Mouse (Mus musculus): ENCODE results near the gene Trnau1ap. TPM values are rescaled to one million over a fixed set of nuclear protein-coding genes. Genes with fewer than 3 reads are reported as not detected.
"Not testable (repeated sequence)": the region's sequence is repeated elsewhere in the genome, so short reads cannot be mapped to it uniquely, and the experiment has no call there.

Trnau1ap gene
- polyA plus RNA-seq, 1 experiment from 2014 or later: 89.3 TPM

GRCm38 (mm10) chr4:132288840-132289239 lies 40.5 kb downstream of the Trnau1ap start:
- not testable (repeated sequence) for H3K27me3 ChIP-seq (replicated peaks; ENCODE audit: control insufficient read depth, insufficient read depth, low read length); H3K9me3 ChIP-seq (ENCODE audit: control insufficient read depth, low read length); H3K9ac ChIP-seq (ENCODE audit: low read depth, low read length); ATAC-seq (replicated peaks; ENCODE audit: low FRiP score); H3K4me2 ChIP-seq; DNase-seq (ENCODE audit: low spot score); H3K4me1 ChIP-seq (replicated peaks; ENCODE audit: control insufficient read depth, insufficient read depth, low read length); H3K27ac ChIP-seq (ENCODE audit: low read depth, low read length); H3K4me3 ChIP-seq (ENCODE audit: low read depth, low read length)
- WGBS: 92% methylated on average over 2 of the region's 5 CpGs
- peaks cover 38% of the 10 kb centered on the region for H3K36me3 ChIP-seq (ENCODE audit: control insufficient read depth, insufficient read depth, low read length)

- Histone ChIP-seq H3K4me2 (peak overlapping the region; percentile 73), H3K27ac (ENCODE audit: low read depth, low read length) (peak overlapping the region; percentile 82), H3K27me3 (replicated peaks; ENCODE audit: control insufficient read depth, insufficient read depth, low read length) (no peaks in the 10 kb centered on the region), H3K9me3 (ENCODE audit: control insufficient read depth, low read length) (no peaks in the 10 kb centered on the region), H3K36me3 (ENCODE audit: control insufficient read depth, insufficient read depth, low read length) (peaks cover 4% of the 10 kb centered on the region; the same call in 1 of the 2 replicates), H3K4me1 (replicated peaks; ENCODE audit: control insufficient read depth, insufficient read depth, low read length) (peaks cover 11% of the 10 kb centered on the region), H3K4me3 (ENCODE audit: low read depth, low read length) (peak overlapping the region; percentile 89), H3K9ac (ENCODE audit: low read depth, low read length) (peak overlapping the region; percentile 43)
- DNase-seq (ENCODE audit: low spot score) (no peak), ATAC-seq (replicated peaks; ENCODE audit: low FRiP score) (peak; percentile 69)
- WGBS: 45% methylated on average over 3 of the region's 3 CpGs
Observed at GRCm38 (mm10) chr4:132275949-132276348, 53.4 kb downstream of the Trnau1ap start.

- peak within 1 kb of the TSS; percentile 73 for H3K4me2 ChIP-seq
- peaks cover 14% of the 10 kb centered on the region for H3K4me1 ChIP-seq (replicated peaks; ENCODE audit: control insufficient read depth, insufficient read depth, low read length)
- WGBS: under 1% methylated on average over 48 of the region's 48 CpGs
- peak within 1 kb of the TSS; percentile 98 for H3K9ac ChIP-seq (ENCODE audit: low read depth, low read length)
- peak within 1 kb of the TSS; percentile 97 for H3K27ac ChIP-seq (ENCODE audit: low read depth, low read length)
- H3K4me3 ChIP-seq (ENCODE audit: low read depth, low read length): peak within 1 kb of the TSS; percentile 89
- ATAC-seq (replicated peaks; ENCODE audit: low FRiP score): peak; percentile 81
- no peaks in the 10 kb centered on the region for H3K9me3 ChIP-seq (ENCODE audit: control insufficient read depth, low read length)
- H3K36me3 ChIP-seq (ENCODE audit: control insufficient read depth, insufficient read depth, low read length): no peaks in the 10 kb centered on the region
- peak; percentile 96 for DNase-seq (ENCODE audit: low spot score)
- H3K27me3 ChIP-seq (replicated peaks; ENCODE audit: control insufficient read depth, insufficient read depth, low read length): no peaks in the 10 kb centered on the region
Observed at GRCm38 (mm10) chr4:132274156-132274862, 55.0 kb downstream of the Trnau1ap start, which contains the start of gene Taf12. Gene Taf12, plus strand, starts transcription at chr4:132274375.

GRCm38 (mm10) chr4:132273166-132273565 lies 56.2 kb downstream of the Trnau1ap start:
- Histone ChIP-seq H3K4me3 (ENCODE audit: low read depth, low read length) (peak overlapping the region; percentile 89; the same call in 1 of the 2 replicates), H3K27me3 (replicated peaks; ENCODE audit: control insufficient read depth, insufficient read depth, low read length) (no peaks in the 10 kb centered on the region), H3K9ac (ENCODE audit: low read depth, low read length) (peak overlapping the region; percentile 98), H3K4me1 (replicated peaks; ENCODE audit: control insufficient read depth, insufficient read depth, low read length) (peaks cover 14% of the 10 kb centered on the region), H3K9me3 (ENCODE audit: control insufficient read depth, low read length) (no peaks in the 10 kb centered on the region), H3K27ac (ENCODE audit: low read depth, low read length) (no peak overlapping the region), H3K4me2 (peak overlapping the region; percentile 73), H3K36me3 (ENCODE audit: control insufficient read depth, insufficient read depth, low read length) (no peaks in the 10 kb centered on the region)
- DNase-seq (ENCODE audit: low spot score): no peak
- no peak for ATAC-seq (replicated peaks; ENCODE audit: low FRiP score)
- 57% methylated on average over 2 of the region's 2 CpGs for WGBS

GRCm38 (mm10) chr4:132269740-132270560 lies 59.4 kb downstream of the Trnau1ap start:
- under 1% methylated on average over 35 of the region's 35 CpGs for WGBS
- H3K4me2 ChIP-seq: peak overlapping the region; percentile 72

GRCm38 (mm10) chr4:132268871-132269739 lies 60.2 kb downstream of the Trnau1ap start:
- H3K9ac ChIP-seq (ENCODE audit: low read depth, low read length): no peak overlapping the region

More at GRCm38 (mm10) chr4:132269740-132270560, 59.4 kb downstream of the Trnau1ap start:
- H3K9me3 ChIP-seq (ENCODE audit: control insufficient read depth, low read length): no peaks in the 10 kb centered on the region
- peak; percentile 76 for ATAC-seq (replicated peaks; ENCODE audit: low FRiP score)
- H3K27ac ChIP-seq (ENCODE audit: low read depth, low read length): peak overlapping the region; percentile 92
- no peaks in the 10 kb centered on the region for H3K36me3 ChIP-seq (ENCODE audit: control insufficient read depth, insufficient read depth, low read length)
- no peaks in the 10 kb centered on the region for H3K27me3 ChIP-seq (replicated peaks; ENCODE audit: control insufficient read depth, insufficient read depth, low read length)
- DNase-seq (ENCODE audit: low spot score): peak; percentile 86
- peaks cover 7% of the 10 kb centered on the region for H3K4me1 ChIP-seq (replicated peaks; ENCODE audit: control insufficient read depth, insufficient read depth, low read length)
- peak overlapping the region; percentile 68 for H3K9ac ChIP-seq (ENCODE audit: low read depth, low read length)
- peak overlapping the region; percentile 35 for H3K4me3 ChIP-seq (ENCODE audit: low read depth, low read length)

GRCm38 (mm10) chr4:132266835-132267349 lies 62.4 kb downstream of the Trnau1ap start:
- WGBS: 84% methylated on average over 3 of the region's 3 CpGs
- H3K4me2 ChIP-seq: no peak overlapping the region
- DNase-seq (ENCODE audit: low spot score): no peak
- H3K27me3 ChIP-seq (replicated peaks; ENCODE audit: control insufficient read depth, insufficient read depth, low read length): no peaks in the 10 kb centered on the region
- no peak overlapping the region for H3K4me3 ChIP-seq (ENCODE audit: low read depth, low read length)
- peaks cover 12% of the 10 kb centered on the region for H3K4me1 ChIP-seq (replicated peaks; ENCODE audit: control insufficient read depth, insufficient read depth, low read length)
- H3K9ac ChIP-seq (ENCODE audit: low read depth, low read length): no peak overlapping the region
- H3K27ac ChIP-seq (ENCODE audit: low read depth, low read length): no peak overlapping the region
- ATAC-seq (replicated peaks; ENCODE audit: low FRiP score): no peak
- H3K9me3 ChIP-seq (ENCODE audit: control insufficient read depth, low read length): no peaks in the 10 kb centered on the region
- no peaks in the 10 kb centered on the region for H3K36me3 ChIP-seq (ENCODE audit: control insufficient read depth, insufficient read depth, low read length)

More at GRCm38 (mm10) chr4:132268871-132269739, 60.2 kb downstream of the Trnau1ap start:
- Histone ChIP-seq H3K27me3 (replicated peaks; ENCODE audit: control insufficient read depth, insufficient read depth, low read length) (no peaks in the 10 kb centered on the region), H3K36me3 (ENCODE audit: control insufficient read depth, insufficient read depth, low read length) (no peaks in the 10 kb centered on the region), H3K4me2 (peak overlapping the region; percentile 14; the same call in 1 of the 2 replicates), H3K27ac (ENCODE audit: low read depth, low read length) (0 out of 2 replicates have a peak overlapping the region, but pooled peaks have one; percentile 11), H3K4me1 (replicated peaks; ENCODE audit: control insufficient read depth, insufficient read depth, low read length) (peaks cover 7% of the 10 kb centered on the region), H3K4me3 (ENCODE audit: low read depth, low read length) (no peak overlapping the region), H3K9me3 (ENCODE audit: control insufficient read depth, low read length) (no peaks in the 10 kb centered on the region)
- 11% methylated on average over 6 of the region's 6 CpGs for WGBS
- DNase-seq (ENCODE audit: low spot score) (no peak), ATAC-seq (replicated peaks; ENCODE audit: low FRiP score) (no peak)

- H3K9ac ChIP-seq (ENCODE audit: low read depth, low read length): no peak overlapping the region
- WGBS: 82% methylated on average over 7 of the region's 7 CpGs
- no peak overlapping the region for H3K4me3 ChIP-seq (ENCODE audit: low read depth, low read length)
- no peak for ATAC-seq (replicated peaks; ENCODE audit: low FRiP score)
- no peaks in the 10 kb centered on the region for H3K36me3 ChIP-seq (ENCODE audit: control insufficient read depth, insufficient read depth, low read length)
- H3K27me3 ChIP-seq (replicated peaks; ENCODE audit: control insufficient read depth, insufficient read depth, low read length): no peaks in the 10 kb centered on the region
- no peaks in the 10 kb centered on the region for H3K9me3 ChIP-seq (ENCODE audit: control insufficient read depth, low read length)
- DNase-seq (ENCODE audit: low spot score): no peak
- H3K4me1 ChIP-seq (replicated peaks; ENCODE audit: control insufficient read depth, insufficient read depth, low read length): peaks cover 12% of the 10 kb centered on the region
- H3K4me2 ChIP-seq: no peak overlapping the region
- no peak overlapping the region for H3K27ac ChIP-seq (ENCODE audit: low read depth, low read length)
Observed at GRCm38 (mm10) chr4:132263313-132263712, 66.0 kb downstream of the Trnau1ap start.

All from liver, embryonic 11.5 days (tissue).